Mouse (Mus musculus) cerebellum, postnatal 10 days (tissue): ENCODE measurements around the gene Gm17018.

Experiments
- DNase-seq, 2 experiments: peaks; one replicate each; pipeline ENCODE4 v3.0.0; 2021; ENCODE audit warnings: mixed read lengths in 2 of 2

Gene Gm17018

GRCm38 (mm10) chr19:45589761-45590160 lies 29.3 kb downstream of the Gm17018 start:
- no peak for DNase-seq

DNA sequence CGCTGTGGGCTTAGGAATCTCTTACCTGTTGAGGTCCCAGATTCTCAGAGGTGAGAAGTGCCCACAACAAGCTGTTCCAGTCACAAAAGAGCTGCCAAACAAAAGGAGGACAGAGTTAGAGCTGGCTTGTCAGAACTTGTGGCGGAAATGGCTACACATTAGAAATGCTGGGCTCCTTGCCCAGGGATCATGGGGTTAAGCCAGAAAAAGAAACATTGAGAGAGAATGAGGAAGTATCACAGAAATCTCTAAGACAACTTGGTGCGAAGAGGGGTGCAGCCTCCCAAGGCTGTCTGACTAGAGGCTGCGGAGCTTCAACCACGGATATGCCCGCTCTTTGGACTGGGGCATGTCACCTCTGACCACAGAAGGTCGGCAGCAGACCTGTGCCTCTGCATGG lies 31.3 kb downstream of the Gm17018 start:
- DNase-seq: peak in 1 of 2 experiments; percentile 60

DNA sequence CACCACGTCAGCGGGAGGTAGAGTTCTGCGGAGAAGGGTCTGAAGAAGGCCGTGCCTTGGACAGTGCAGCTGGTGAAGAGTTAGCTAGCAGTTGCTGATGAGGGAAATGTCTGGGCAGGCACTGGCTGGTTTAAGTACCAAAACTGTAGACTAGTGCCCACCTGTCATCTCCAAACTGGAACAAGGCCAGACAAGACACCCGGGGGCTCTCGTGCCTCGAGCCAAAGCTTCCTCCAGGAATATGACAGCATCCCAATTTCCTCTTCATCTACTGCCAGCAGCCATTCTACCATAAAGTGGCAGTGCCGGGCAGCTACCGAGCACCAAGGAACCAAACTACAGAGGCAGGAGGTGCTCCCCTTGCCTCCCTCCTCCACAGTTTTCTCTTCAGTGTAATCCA lies 32.5 kb downstream of the Gm17018 start:
- peak; percentile 80 to 85 for DNase-seq

DNA sequence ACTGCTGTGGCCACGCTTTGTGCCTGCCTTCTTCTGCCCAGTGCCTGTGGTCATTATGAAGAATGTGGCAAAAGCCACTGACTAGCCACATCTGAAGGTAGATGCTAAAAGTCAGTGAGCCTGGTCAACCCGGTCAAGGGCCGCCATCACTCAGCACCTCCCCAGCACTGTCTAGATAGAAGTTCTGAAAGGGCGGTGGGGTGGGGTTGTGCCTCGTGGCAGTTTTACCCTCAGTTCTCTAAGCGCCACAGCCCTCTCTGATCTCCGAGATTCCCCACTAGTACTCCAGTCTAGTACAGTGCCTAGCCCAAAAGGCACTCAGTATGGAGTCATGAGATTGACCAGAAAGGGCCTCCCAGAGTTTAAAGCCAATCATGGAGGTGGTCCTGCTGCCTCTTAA lies 33.7 kb downstream of the Gm17018 start:
- DNase-seq: no peak

DNA sequence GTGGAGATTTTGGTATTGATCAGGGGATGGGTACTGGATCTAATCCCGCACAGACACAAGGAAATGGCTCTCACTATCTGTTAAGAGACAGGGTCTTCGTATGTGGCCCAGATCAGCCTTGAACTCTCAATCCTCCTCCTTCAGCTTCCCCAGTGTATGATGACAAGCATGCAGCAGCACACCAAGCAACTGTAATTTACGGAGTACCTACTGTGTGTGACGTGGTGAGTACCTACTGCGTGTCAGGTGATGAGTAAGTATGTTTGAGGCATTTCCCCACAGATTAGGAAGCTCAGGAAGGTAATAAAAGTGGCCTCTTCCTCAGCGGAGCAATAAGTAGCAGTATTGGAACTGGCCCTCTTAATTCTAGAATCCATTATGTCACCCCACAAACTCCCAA lies 35.1 kb downstream of the Gm17018 start:
- no peak for DNase-seq

GRCm38 (mm10) chr19:45596019-45596418 lies 35.6 kb downstream of the Gm17018 start:
- peak; percentile 72 to 84 for DNase-seq

DNA sequence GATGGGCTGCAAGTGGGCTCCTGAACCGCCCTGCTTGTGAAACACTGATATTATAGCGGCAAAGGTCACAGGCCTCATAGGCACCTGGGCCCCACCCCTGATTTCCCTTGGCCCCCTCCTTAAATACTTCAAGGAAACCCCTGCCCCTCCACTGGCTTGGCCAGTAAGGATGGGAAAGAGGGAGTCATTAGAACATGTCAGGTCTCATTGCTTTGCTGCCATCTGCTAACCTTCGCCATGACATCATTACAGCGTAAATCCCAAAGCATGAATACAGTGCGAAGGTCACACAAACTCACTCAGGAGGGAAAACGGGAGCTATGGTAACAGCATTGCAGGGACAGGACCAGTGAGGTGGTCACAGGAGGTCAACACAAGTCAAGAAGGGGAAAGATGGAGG lies 36.0 kb downstream of the Gm17018 start:
- DNase-seq: no peak

DNA sequence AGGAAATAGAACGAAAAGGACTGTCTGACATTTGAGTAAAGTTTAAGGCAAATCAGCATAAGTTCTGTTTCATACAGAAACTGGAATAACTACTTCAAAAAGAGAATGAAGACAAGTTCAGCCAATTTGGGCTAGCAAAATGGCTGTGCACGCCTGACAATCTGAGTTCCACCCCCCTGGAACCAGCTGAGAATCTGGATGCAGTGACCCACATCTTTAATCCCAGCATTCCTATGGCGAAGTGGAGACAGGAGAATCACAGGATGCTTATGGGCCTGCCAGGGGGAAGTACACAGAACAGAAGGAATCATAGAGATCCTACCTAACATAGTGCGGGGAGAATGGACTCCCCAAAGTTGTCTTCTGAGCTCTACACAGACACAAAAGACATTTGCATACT lies 36.7 kb downstream of the Gm17018 start:
- no peak for DNase-seq

- DNase-seq: no peak
Observed at GRCm38 (mm10) chr19:45602606-45603005, 42.2 kb downstream of the Gm17018 start.

DNA sequence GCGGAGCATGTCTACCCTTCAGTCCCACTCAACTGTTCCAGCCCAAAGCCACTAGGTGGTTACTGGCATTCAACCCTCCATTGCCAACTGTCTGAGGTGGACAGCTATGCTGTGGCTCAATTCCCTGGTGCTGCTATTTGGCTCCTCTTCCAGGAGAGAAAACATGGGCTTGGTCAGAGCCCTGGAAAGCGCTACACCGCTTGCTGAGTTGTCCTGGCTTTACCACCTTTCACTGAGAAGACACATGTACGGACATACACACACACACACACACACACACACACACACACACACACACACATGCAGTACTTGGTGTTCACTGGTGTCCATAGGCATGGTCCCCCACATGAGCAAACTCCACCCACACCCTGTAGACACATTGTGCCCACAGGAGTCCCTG lies 46.3 kb downstream of the Gm17018 start:
- DNase-seq: peak; percentile 64 to 79

DNA sequence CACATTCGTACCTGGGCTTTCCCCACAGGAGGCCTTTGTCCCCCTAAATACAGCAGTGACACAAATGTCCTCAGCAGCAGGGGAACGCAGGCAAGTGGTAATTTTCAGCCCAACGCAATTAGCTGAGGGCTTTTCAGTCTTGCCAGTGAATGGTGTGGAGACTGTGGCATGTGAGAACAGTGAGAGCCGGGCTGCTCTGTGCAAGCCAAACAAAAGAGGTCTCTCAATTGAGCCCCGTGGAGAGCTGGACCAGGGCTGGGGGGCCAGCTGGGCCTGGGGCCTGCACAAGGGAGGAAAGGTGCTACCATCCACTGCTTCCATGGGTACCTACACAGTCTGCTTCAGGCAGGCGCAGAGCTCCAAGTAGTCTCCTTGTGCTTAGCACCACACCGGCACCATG lies 47.1 kb downstream of the Gm17018 start:
- DNase-seq: peak in 1 of 2 experiments; percentile 31

GRCm38 (mm10) chr19:45608648-45609339 lies 48.4 kb downstream of the Gm17018 start:
- DNase-seq: peak; percentile 54 to 69

DNA sequence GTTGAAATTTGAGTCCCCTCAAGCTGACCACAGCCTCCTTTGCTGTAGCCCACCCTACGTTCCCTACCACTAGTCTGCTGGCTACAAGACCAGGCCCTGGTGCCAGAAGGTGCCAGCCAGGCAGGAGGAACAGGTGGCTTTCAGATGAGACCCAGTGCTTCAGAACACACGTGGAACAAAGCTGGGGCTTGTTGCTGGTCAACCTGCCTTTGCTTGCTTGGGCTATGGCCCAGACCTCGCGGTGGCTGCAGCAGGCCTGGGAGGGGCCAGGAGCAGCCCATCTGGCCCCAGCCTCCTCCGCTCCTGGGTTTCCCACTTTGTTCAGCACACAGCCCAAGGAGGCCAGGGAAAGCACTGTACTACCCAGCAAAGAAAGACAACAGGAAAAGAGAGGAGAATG lies 50.4 kb downstream of the Gm17018 start:
- DNase-seq: peak; percentile 54 to 70

DNA sequence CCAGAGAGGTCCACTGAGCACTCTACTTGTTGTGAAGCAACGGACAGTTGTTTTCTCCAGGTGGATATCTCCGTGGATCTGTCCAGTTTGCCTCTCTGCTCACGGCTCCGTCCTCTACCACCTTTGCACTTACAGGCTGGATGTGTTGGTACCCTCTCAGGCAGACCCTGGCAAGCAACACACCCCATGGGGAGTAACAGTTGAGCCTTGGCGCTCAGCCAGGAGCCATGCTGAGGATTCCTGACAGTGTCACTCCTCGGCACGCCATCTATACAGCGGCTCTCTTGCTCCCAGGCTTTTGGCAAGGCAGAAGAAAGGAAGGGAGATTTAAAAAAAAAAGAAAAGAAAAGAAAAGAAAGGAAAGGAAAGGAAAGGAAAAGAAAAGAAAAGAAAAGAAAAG lies 54.0 kb downstream of the Gm17018 start:
- DNase-seq: peak; percentile 67 to 79

DNA sequence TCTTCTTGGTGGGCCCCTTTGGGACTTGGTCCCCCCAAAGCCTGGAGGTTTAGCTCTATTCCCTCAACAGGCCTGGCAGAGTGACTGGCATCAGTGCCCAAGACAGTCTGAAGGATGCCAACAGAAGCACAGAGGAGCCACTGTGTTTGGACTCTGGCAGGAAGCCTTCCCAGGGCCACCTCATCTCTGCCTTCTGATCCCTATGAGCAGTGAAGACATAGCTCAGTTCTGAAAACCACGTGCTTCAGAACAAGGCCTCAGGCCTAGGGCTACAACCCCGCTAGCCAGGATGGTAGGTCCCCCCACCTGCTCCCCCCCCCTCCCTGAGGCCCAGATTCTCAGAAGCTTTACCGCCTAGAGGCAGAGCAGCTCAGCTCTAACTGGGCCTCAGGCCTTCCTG lies 54.5 kb downstream of the Gm17018 start:
- DNase-seq: peak; percentile 45 to 66

- DNase-seq: peak in 1 of 2 experiments; percentile 30
Observed at GRCm38 (mm10) chr19:45615415-45616213, 55.2 kb downstream of the Gm17018 start.

GRCm38 (mm10) chr19:45616214-45616518 lies 55.8 kb downstream of the Gm17018 start:
- DNase-seq: no peak

DNA sequence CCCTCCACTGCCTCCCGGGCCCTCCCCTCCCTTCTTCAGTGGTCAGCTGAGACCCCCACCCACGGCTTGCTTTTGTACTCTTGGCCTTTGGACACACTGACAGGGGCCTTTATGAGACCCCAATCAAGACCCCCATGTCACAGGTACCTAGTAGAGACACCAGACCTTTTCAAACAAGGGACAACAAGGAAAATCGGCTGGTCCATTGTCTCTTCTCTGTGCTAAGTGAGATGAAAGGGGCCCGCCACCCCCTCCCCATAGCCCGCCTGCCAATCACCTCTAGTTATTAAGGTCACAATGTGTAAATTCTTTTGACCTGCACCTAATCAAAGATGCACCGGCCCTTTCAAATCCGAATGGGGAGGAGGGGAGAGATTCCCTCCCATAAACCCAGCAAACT lies 56.3 kb downstream of the Gm17018 start:
- DNase-seq: no peak

GRCm38 (mm10) chr19:45618184-45618583 lies 57.8 kb downstream of the Gm17018 start:
- DNase-seq: no peak

GRCm38 (mm10) chr19:45619744-45620501 lies 59.5 kb downstream of the Gm17018 start:
- DNase-seq: no peak

- peak in 1 of 2 experiments; percentile 28 for DNase-seq
Observed at GRCm38 (mm10) chr19:45621061-45621460, 60.6 kb downstream of the Gm17018 start.

DNA sequence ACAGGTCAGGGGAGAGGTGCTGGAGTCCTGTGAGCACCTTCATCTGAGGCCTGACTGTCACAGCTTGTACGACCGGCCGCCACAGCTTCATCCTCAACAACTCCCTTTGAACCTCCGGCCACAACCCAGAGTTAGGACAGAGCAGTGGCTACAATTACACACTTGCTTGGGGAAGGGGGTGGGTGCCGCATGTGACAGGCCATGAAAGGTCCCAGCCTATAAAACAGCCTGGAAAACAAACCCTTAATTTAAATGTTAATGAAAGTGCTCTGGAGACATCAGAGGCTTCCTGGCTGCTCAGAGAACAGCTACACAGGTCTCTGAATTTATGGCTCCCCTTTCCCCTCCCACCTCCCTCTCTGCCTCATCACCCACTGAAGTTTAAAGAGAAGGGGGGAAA lies 61.7 kb downstream of the Gm17018 start:
- DNase-seq: no peak

- DNase-seq: no peak
Observed at GRCm38 (mm10) chr19:45623710-45624109, 63.3 kb downstream of the Gm17018 start.

DNA sequence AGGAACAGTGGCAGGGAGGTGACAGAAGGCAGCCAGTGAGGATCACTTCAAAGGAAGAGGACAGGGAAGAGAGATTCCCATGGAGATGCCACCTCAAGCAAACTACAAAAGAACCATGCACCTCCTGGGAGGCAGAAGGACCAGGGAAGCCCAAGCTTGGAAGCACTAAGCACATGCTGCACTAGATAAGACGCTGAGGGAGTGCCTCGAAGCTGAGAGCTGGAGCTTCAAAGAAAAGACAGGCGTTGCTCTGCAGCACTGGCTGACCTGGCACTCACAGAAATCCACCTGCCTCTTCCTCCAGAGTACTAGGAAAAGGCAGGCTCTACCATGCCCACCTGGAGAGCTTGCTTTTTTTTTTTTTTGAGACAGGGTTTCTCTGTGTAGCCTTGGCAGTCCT lies 66.6 kb downstream of the Gm17018 start:
- no peak for DNase-seq
